Mouse (Mus musculus): ENCODE data around the gene Nfia. TPM values are rescaled to one million over a fixed set of nuclear protein-coding genes. Genes with fewer than 3 reads are reported as not detected.

The Nfia gene
- polyA plus RNA-seq, 1 experiment from 2014 or later, result 15.9 TPM

DNA sequence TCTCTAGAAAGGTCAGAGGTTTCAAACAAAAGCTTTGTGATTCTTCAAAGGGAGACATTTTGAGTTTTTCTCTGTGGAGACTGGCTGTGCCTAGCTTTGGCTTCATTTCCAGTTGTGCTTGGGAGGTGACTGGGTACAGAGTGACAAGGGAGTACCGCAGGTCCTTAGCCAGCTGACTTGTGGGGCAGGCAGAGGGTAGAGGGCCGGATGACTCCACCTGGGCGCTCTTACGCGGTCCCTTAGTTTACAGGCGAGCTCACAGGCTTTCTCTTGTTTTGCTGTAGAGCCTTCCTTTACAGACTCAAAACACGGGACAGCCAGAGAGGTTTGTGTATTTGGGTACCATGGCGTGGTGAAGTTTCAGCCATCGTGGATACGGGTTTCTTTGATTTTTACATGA lies 21.4 kb downstream of the Nfia start:
- Histone ChIP-seq H3K4me2 (replicated peaks; ENCODE audit: low read depth) (no peak overlapping the region), H3K27ac (ENCODE audit: low read depth, low read length) (no peak overlapping the region), H3K9ac (ENCODE audit: low read depth, low read length) (no peak overlapping the region), H3K4me3 (ENCODE audit: low read depth, low read length) (no peak overlapping the region), H3K36me3 (ENCODE audit: control insufficient read depth, insufficient read depth) (no peaks in the 10 kb centered on the region), H3K9me3 (ENCODE audit: control insufficient read depth) (no peaks in the 10 kb centered on the region), H3K4me1 (replicated peaks; ENCODE audit: control insufficient read depth, insufficient read depth, low read length) (no peaks in the 10 kb centered on the region), H3K27me3 (replicated peaks; ENCODE audit: control insufficient read depth, insufficient read depth, low read length) (no peaks in the 10 kb centered on the region)
- no peak for ATAC-seq
- 90% methylated on average over 10 of the region's 10 CpGs for WGBS
- no peak for TF ChIP-seq CTCF (IDR thresholded peaks at IDR 0.05; ENCODE audit: low read depth)

DNA sequence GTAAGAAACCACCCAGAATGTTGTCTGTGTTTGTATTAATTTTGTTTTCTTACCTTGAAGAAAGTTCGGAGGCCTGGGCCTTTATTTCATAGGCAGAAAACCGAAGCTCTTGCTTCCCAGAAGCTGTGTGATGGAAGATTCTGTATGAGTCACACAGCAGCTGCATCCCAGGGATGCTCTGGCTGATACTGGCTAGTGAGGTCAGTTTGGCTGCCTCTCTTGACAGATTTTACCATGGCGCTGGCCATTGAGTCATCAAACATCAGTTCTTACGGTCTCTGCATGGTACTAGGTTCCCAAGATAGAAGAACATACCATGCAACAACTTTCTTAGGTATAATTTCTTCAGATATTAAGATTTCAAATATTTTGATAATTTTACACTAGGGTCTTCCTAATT lies 22.3 kb downstream of the Nfia start:
- Histone ChIP-seq H3K9me3 (ENCODE audit: control insufficient read depth) (no peaks in the 10 kb centered on the region), H3K27me3 (replicated peaks; ENCODE audit: control insufficient read depth, insufficient read depth, low read length) (no peaks in the 10 kb centered on the region), H3K4me2 (replicated peaks; ENCODE audit: low read depth) (no peak overlapping the region), H3K9ac (ENCODE audit: low read depth, low read length) (no peak overlapping the region), H3K4me1 (replicated peaks; ENCODE audit: control insufficient read depth, insufficient read depth, low read length) (no peaks in the 10 kb centered on the region), H3K27ac (ENCODE audit: low read depth, low read length) (no peak overlapping the region), H3K4me3 (ENCODE audit: low read depth, low read length) (no peak overlapping the region), H3K36me3 (ENCODE audit: control insufficient read depth, insufficient read depth) (no peaks in the 10 kb centered on the region)
- WGBS, result 85% methylated on average over 4 of the region's 4 CpGs
- ATAC-seq, result no peak
- no peak for TF ChIP-seq CTCF (IDR thresholded peaks at IDR 0.05; ENCODE audit: low read depth)

DNA sequence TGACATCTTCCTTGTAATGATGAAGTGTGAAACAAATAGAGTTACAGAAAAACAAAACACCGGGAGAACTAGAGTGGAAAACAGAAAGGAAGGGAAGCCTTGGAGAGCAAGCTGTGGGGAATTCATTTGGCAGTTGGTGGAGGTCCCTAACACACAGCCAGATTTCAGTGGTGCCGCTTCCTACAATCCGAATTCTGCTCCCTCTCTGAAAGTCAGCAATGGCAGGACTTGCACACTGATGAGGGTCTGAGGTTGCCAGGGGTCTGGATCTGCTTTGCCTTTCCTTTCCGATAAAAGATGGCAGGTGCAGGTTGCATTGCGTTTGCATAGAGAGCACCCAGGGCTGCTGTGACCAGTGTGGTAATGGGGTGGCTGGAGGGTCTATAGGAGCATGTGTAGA lies 23.4 kb downstream of the Nfia start:
- WGBS, result 85% methylated on average over 5 of the region's 5 CpGs
- no peak for TF ChIP-seq CTCF (IDR thresholded peaks at IDR 0.05; ENCODE audit: low read depth)
- H3K27ac ChIP-seq (ENCODE audit: low read depth, low read length), result no peak overlapping the region
- no peaks in the 10 kb centered on the region for H3K4me1 ChIP-seq (replicated peaks; ENCODE audit: control insufficient read depth, insufficient read depth, low read length)
- no peaks in the 10 kb centered on the region for H3K36me3 ChIP-seq (ENCODE audit: control insufficient read depth, insufficient read depth)
- H3K9ac ChIP-seq (ENCODE audit: low read depth, low read length), result no peak overlapping the region
- no peaks in the 10 kb centered on the region for H3K27me3 ChIP-seq (replicated peaks; ENCODE audit: control insufficient read depth, insufficient read depth, low read length)
- H3K4me2 ChIP-seq (replicated peaks; ENCODE audit: low read depth), result no peak overlapping the region
- no peak overlapping the region for H3K4me3 ChIP-seq (ENCODE audit: low read depth, low read length)
- no peak for ATAC-seq
- H3K9me3 ChIP-seq (ENCODE audit: control insufficient read depth), result no peaks in the 10 kb centered on the region

DNA sequence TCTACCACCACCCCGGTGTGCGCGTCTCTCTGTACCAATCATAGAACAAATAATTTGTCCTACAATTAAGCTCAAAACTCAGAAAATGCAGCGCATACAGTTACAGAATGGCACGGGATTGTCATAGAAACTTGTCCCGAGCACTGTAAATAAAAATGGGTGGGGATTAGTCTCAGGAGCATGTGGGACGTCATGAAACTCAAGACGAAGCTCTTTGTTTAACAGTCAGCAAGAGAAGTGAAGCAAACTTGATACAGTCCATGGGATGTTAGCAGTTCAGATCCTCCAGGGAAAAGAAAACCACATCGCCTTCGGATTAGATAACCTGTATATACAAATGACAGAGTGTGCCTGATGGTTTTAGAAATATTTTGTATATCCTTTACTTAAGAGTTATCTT lies 24.0 kb downstream of the Nfia start:
- no peak overlapping the region for H3K27ac ChIP-seq (ENCODE audit: low read depth, low read length)
- no peaks in the 10 kb centered on the region for H3K9me3 ChIP-seq (ENCODE audit: control insufficient read depth)
- H3K4me2 ChIP-seq (replicated peaks; ENCODE audit: low read depth), result no peak overlapping the region
- ATAC-seq, result no peak
- H3K27me3 ChIP-seq (replicated peaks; ENCODE audit: control insufficient read depth, insufficient read depth, low read length), result no peaks in the 10 kb centered on the region
- TF ChIP-seq CTCF (IDR thresholded peaks at IDR 0.05; ENCODE audit: low read depth), result no peak
- WGBS, result 73% methylated on average over 10 of the region's 10 CpGs
- no peaks in the 10 kb centered on the region for H3K4me1 ChIP-seq (replicated peaks; ENCODE audit: control insufficient read depth, insufficient read depth, low read length)
- no peak overlapping the region for H3K4me3 ChIP-seq (ENCODE audit: low read depth, low read length)
- H3K9ac ChIP-seq (ENCODE audit: low read depth, low read length), result no peak overlapping the region
- no peaks in the 10 kb centered on the region for H3K36me3 ChIP-seq (ENCODE audit: control insufficient read depth, insufficient read depth)

DNA sequence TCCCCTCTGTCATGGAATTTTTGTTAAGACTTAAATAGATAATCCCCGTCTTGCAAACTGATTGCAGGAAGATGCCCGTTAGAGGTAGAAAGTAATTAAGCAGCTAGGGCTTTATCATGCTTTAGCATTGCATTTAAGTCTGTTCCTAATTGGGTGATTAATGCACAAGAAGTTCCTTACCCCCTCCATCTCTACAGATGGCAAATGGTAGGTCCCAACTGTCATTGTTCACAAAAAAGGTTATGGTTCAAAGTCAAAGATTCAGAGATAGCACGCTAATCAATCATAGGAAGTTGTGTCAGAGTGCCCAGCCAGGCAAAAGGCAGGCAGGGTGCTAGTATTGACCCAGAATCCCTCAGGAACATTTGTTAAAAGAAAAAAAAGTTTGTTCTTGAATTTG lies 31.3 kb downstream of the Nfia start:
- Histone ChIP-seq H3K9ac (ENCODE audit: low read depth, low read length) (no peak overlapping the region), H3K27ac (ENCODE audit: low read depth, low read length) (no peak overlapping the region), H3K4me3 (ENCODE audit: low read depth, low read length) (no peak overlapping the region), H3K36me3 (ENCODE audit: control insufficient read depth, insufficient read depth) (no peaks in the 10 kb centered on the region), H3K27me3 (replicated peaks; ENCODE audit: control insufficient read depth, insufficient read depth, low read length) (no peaks in the 10 kb centered on the region), H3K4me2 (replicated peaks; ENCODE audit: low read depth) (no peak overlapping the region), H3K4me1 (replicated peaks; ENCODE audit: control insufficient read depth, insufficient read depth, low read length) (no peaks in the 10 kb centered on the region), H3K9me3 (ENCODE audit: control insufficient read depth) (no peaks in the 10 kb centered on the region)
- no peak for TF ChIP-seq CTCF (IDR thresholded peaks at IDR 0.05; ENCODE audit: low read depth)
- ATAC-seq, result no peak
- 77% methylated on average over 3 of the region's 3 CpGs for WGBS

DNA sequence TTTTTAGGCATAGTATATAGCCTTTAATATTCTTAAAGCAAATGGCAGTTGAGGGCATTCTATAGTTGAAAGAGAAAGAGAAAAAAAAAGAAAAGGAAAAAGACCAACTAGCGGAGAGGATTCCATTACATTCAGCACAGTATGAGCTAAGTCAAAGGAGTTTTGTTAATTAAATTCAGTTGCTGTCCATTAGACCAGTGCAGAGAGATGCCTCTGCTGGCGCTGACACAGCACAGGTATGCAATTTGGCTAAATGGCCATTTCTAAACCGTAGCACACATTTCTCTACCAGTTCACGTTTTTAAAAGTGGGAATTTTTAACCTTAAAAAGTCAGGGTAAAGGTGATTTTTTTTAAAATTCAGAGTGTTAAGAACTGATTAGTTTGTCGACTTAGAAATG lies 32.1 kb downstream of the Nfia start:
- Histone ChIP-seq H3K36me3 (ENCODE audit: control insufficient read depth, insufficient read depth) (no peaks in the 10 kb centered on the region), H3K27me3 (replicated peaks; ENCODE audit: control insufficient read depth, insufficient read depth, low read length) (no peaks in the 10 kb centered on the region)

DNA sequence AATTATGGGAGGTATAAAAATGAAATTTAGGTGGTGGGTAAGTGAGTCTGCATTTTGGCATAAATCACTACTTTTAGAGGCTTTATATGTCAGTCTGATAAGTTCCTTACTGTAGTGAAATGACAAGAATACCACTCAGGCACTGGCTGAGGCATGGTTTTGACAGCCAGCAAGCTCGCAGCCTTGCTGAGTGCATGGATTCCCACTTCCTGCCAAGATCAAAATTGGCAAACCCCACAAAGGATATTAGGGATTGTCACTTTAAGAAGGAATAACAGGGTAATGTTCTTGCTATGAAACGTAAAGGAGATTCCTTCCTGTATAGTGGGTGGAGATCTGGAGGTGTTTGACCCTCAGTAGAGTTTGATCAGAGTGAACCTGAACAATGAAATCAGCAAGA lies 32.7 kb downstream of the Nfia start:
- TF ChIP-seq CTCF (IDR thresholded peaks at IDR 0.05; ENCODE audit: low read depth), result no peak
- Histone ChIP-seq H3K27me3 (replicated peaks; ENCODE audit: control insufficient read depth, insufficient read depth, low read length) (no peaks in the 10 kb centered on the region), H3K27ac (ENCODE audit: low read depth, low read length) (no peak overlapping the region), H3K9me3 (ENCODE audit: control insufficient read depth) (no peaks in the 10 kb centered on the region), H3K4me3 (ENCODE audit: low read depth, low read length) (no peak overlapping the region), H3K36me3 (ENCODE audit: control insufficient read depth, insufficient read depth) (no peaks in the 10 kb centered on the region), H3K4me2 (replicated peaks; ENCODE audit: low read depth) (no peak overlapping the region), H3K9ac (ENCODE audit: low read depth, low read length) (no peak overlapping the region), H3K4me1 (replicated peaks; ENCODE audit: control insufficient read depth, insufficient read depth, low read length) (no peaks in the 10 kb centered on the region)
- no peak for ATAC-seq
- WGBS, result 40% methylated on average over 2 of the region's 2 CpGs

More for the DNA sequence above, 32.1 kb downstream of the Nfia start:
- H3K9ac ChIP-seq (ENCODE audit: low read depth, low read length), result no peak overlapping the region
- H3K4me3 ChIP-seq (ENCODE audit: low read depth, low read length), result no peak overlapping the region
- no peaks in the 10 kb centered on the region for H3K4me1 ChIP-seq (replicated peaks; ENCODE audit: control insufficient read depth, insufficient read depth, low read length)
- H3K4me2 ChIP-seq (replicated peaks; ENCODE audit: low read depth), result no peak overlapping the region
- H3K9me3 ChIP-seq (ENCODE audit: control insufficient read depth), result no peaks in the 10 kb centered on the region
- WGBS, result 88% methylated on average over 5 of the region's 5 CpGs
- no peak overlapping the region for H3K27ac ChIP-seq (ENCODE audit: low read depth, low read length)
- no peak for TF ChIP-seq CTCF (IDR thresholded peaks at IDR 0.05; ENCODE audit: low read depth)
- ATAC-seq, result no peak

Measured in intestine, postnatal 0 days (tissue).